In genomic region chr2:25348162-25348561, GRCm38 (mm10) we compare ENCODE assay signal across 27 mouse cellular contexts. TPM values are rescaled to one million over a fixed set of nuclear protein-coding genes. Genes with fewer than 3 reads are reported as not detected.
"Had no signal": no experiment of that assay in that cellular context is flagged by ENCODE, and none has a peak within 500 bp of the region (broad histone marks: within the 10 kb centered on the region; RNA-seq: fewer than 3 reads in every experiment).

No protein-coding gene starts in this region.

- DNase-seq: gastrocnemius, adult 2 months; gastrocnemius, postnatal 10 days; gastrocnemius, postnatal 25 days; heart, adult 2 months; heart, postnatal 4 days; kidney, adult 2 months; kidney, postnatal 10 days; kidney, postnatal 25 days; kidney, postnatal 4 days; liver had no signal

- H3K4me1 ChIP-seq: heart, embryonic 13.5 days; heart, embryonic 15.5 days; hindbrain, embryonic 10.5 days; hindbrain, embryonic 12.5 days; intestine, embryonic 15.5 days; limb, embryonic 10.5 days; limb, embryonic 12.5 days had no signal

- H3K9me3 ChIP-seq: heart, embryonic 13.5 days; heart, embryonic 15.5 days; hindbrain, embryonic 10.5 days; hindbrain, embryonic 12.5 days; intestine, embryonic 15.5 days; limb, embryonic 10.5 days; limb, embryonic 12.5 days had no signal

- ATAC-seq: hindbrain, embryonic 16.5 days; inflammation-experienced regulatory T-cells, adult 6 months; intestine, embryonic 15.5 days; intestine, postnatal 0 days had no signal

- H3K4me3 ChIP-seq: gastrocnemius, adult 2 months; heart, adult 2 months; heart, embryonic 13.5 days; heart, embryonic 15.5 days; hindbrain, embryonic 10.5 days; hindbrain, embryonic 12.5 days; intestine, embryonic 15.5 days; layer of hippocampus, adult 2 months; left cerebral cortex, adult 2 months; limb, embryonic 10.5 days; limb, embryonic 12.5 days had no signal

- H3K4me2 ChIP-seq: heart, embryonic 11.5 days; heart, embryonic 13.5 days; heart, embryonic 15.5 days; hindbrain, embryonic 12.5 days; hindbrain, embryonic 14.5 days; intestine, embryonic 15.5 days; limb, embryonic 12.5 days had no signal

- H3K27me3 ChIP-seq: heart, embryonic 13.5 days; heart, embryonic 15.5 days; hindbrain, embryonic 12.5 days; intestine, embryonic 15.5 days; limb, embryonic 12.5 days had no signal

- H3K27ac ChIP-seq: gastrocnemius, adult 2 months; heart, adult 2 months; heart, embryonic 13.5 days; heart, embryonic 15.5 days; hindbrain, embryonic 10.5 days; hindbrain, embryonic 12.5 days; hindbrain, embryonic 14.5 days; intestine, embryonic 15.5 days; layer of hippocampus, adult 2 months; left cerebral cortex, adult 2 months; limb, embryonic 10.5 days; limb, embryonic 12.5 days had no signal

- H3K9ac ChIP-seq: heart, embryonic 13.5 days; heart, embryonic 15.5 days; hindbrain, embryonic 12.5 days; hindbrain, embryonic 14.5 days; intestine, embryonic 15.5 days; limb, embryonic 12.5 days had no signal

RNA-seq across cellular contexts. Expression of gene Sapcd2, which starts 24.0 kb away (rescaled TPM):
- total RNA-seq: gastrocnemius, adult 2 months; heart, adult 2 months had no signal

RNA-seq across cellular contexts. Expression of gene Grin1, which starts 29.2 kb away (rescaled TPM):
- total RNA-seq: gastrocnemius, adult 2 months; granulocyte monocyte progenitor cell, adult 5-6 weeks; heart, adult 2 months; heart, postnatal 25 days; heart, postnatal 4 days had no signal
- polyA plus RNA-seq: heart, postnatal 0 days; inflammation-experienced regulatory T-cells, adult 6 months had no signal
